12 mouse cellular contexts compared by ENCODE assay signal in the genomic region with DNA sequence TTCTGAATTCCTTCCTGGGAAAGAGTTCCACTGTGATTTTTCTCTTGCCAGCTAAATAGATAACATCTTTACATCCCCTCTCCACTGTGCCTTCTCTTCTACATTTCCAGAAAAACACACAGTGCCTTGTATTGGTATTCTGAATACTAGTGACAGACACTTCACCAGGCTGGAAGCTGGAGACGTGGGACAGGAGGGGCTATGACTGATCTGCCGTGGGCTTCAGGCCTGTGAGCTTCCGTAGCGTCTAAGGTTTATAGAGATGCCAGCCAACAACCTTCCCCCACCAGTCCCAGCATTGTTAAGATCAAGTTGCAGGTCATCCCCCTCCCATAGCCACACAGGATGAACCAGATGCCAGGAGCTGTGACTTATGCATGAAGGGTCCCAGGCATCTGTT.
DNase-seq lines count a peak whose midpoint lies in the region; ATAC-seq and TF ChIP-seq lines count a peak whose summit lies in the region.
"Had no signal": no experiment of that assay in that cellular context is flagged by ENCODE, and none has a peak within 500 bp of the region (broad histone marks: within the 10 kb centered on the region; RNA-seq: fewer than 3 reads in every experiment).

No protein-coding gene starts in this region.

- DNase-seq in layer of hippocampus, adult 2 months (ENCODE audit: low spot score in 2 of 2), result no peak
- no peak for DNase-seq in layer of hippocampus, postnatal 14 days (ENCODE audit: low spot score in 2 of 2)
- DNase-seq in heart, adult 11 months, result no peak
- no peak for DNase-seq in thymus, adult 18-20 months
- no peak for DNase-seq in lung, postnatal 4 days
- DNase-seq: adrenal gland, adult 8-10 months; liver, embryonic 13.5 days had no signal

- no peaks in the 10 kb centered on the region for H3K36me3 ChIP-seq in forebrain, embryonic 12.5 days (replicated peaks)
- H3K36me3 ChIP-seq in hindbrain, embryonic 16.5 days (ENCODE audit: control insufficient read depth, insufficient read depth, low read length), result no peaks in the 10 kb centered on the region
- H3K36me3 ChIP-seq in neural tube, embryonic 14.5 days (ENCODE audit: control insufficient read depth, insufficient read depth, low read length), result no peaks in the 10 kb centered on the region
- H3K36me3 ChIP-seq: liver, embryonic 13.5 days had no signal

- 35% methylated on average over 4 of the region's 4 CpGs for WGBS in forebrain, embryonic 12.5 days
- 23% methylated on average over 4 of the region's 4 CpGs for WGBS in hindbrain, embryonic 16.5 days
- WGBS in neural tube, embryonic 14.5 days, result 45% methylated on average over 4 of the region's 4 CpGs

- no peak for TF ChIP-seq CTCF in layer of hippocampus, adult 2 months (conservative IDR thresholded peaks at IDR 0.05)

- H3K9me3 ChIP-seq in forebrain, embryonic 12.5 days, result no peaks in the 10 kb centered on the region
- no peaks in the 10 kb centered on the region for H3K9me3 ChIP-seq in hindbrain, embryonic 16.5 days (ENCODE audit: control insufficient read depth, low read length)
- H3K9me3 ChIP-seq in neural tube, embryonic 14.5 days (ENCODE audit: control insufficient read depth, low read length), result no peaks in the 10 kb centered on the region
- H3K9me3 ChIP-seq: liver, embryonic 13.5 days had no signal

- H3K4me1 ChIP-seq in forebrain, embryonic 12.5 days, result peaks cover 12% of the 10 kb centered on the region
- peaks cover 9% of the 10 kb centered on the region for H3K4me1 ChIP-seq in hindbrain, embryonic 16.5 days (ENCODE audit: control insufficient read depth, insufficient read depth, low read depth, low read length)
- no peaks in the 10 kb centered on the region for H3K4me1 ChIP-seq in neural tube, embryonic 14.5 days (ENCODE audit: control insufficient read depth, insufficient read depth, low read length)
- H3K4me1 ChIP-seq: liver, embryonic 13.5 days had no signal

- H3K27ac ChIP-seq in layer of hippocampus, adult 2 months, result peak overlapping the region; percentile 80
- peak overlapping the region; percentile 46; the same call in 1 of the 2 replicates for H3K27ac ChIP-seq in forebrain, embryonic 12.5 days
- H3K27ac ChIP-seq in hindbrain, embryonic 16.5 days (ENCODE audit: low read depth, low read length), result peak overlapping the region; percentile 45; the same call in 1 of the 2 replicates
- H3K27ac ChIP-seq in neural tube, embryonic 14.5 days (ENCODE audit: low read depth, low read length), result peak overlapping the region; percentile 25; the same call in 1 of the 2 replicates
- H3K27ac ChIP-seq: liver, embryonic 13.5 days; macrophage had no signal

- H3K9ac ChIP-seq in forebrain, embryonic 12.5 days, result no peak overlapping the region
- no peak overlapping the region for H3K9ac ChIP-seq in hindbrain, embryonic 16.5 days (ENCODE audit: low read depth, low read length)
- H3K9ac ChIP-seq in neural tube, embryonic 14.5 days (replicated peaks; ENCODE audit: low read depth, low read length), result no peak overlapping the region
- H3K9ac ChIP-seq: liver, embryonic 13.5 days had no signal

- no peak overlapping the region for H3K4me3 ChIP-seq in layer of hippocampus, adult 2 months
- no peak overlapping the region for H3K4me3 ChIP-seq in forebrain, embryonic 12.5 days (replicated peaks)
- no peak overlapping the region for H3K4me3 ChIP-seq in hindbrain, embryonic 16.5 days (ENCODE audit: low read length)
- no peak overlapping the region for H3K4me3 ChIP-seq in neural tube, embryonic 14.5 days (ENCODE audit: low read depth, low read length)
- H3K4me3 ChIP-seq: liver, embryonic 13.5 days had no signal

- no peaks in the 10 kb centered on the region; the same call in 1 of the 2 replicates for H3K27me3 ChIP-seq in forebrain, embryonic 12.5 days
- H3K27me3 ChIP-seq in hindbrain, embryonic 16.5 days (replicated peaks; ENCODE audit: control insufficient read depth, insufficient read depth, low read length), result no peaks in the 10 kb centered on the region
- H3K27me3 ChIP-seq in neural tube, embryonic 14.5 days (ENCODE audit: control insufficient read depth, insufficient read depth, low read length), result no peaks in the 10 kb centered on the region
- H3K27me3 ChIP-seq: liver, embryonic 13.5 days had no signal

- peak; percentile 36; the same call in 1 of the 2 replicates for ATAC-seq in forebrain, embryonic 12.5 days (ENCODE audit: low FRiP score)
- ATAC-seq in hindbrain, embryonic 16.5 days, result peak; percentile 63
- ATAC-seq in neural tube, embryonic 14.5 days (ENCODE audit: low read depth), result no peak
- ATAC-seq: intestine, postnatal 0 days had no signal

- H3K4me2 ChIP-seq in forebrain, embryonic 12.5 days, result no peak overlapping the region
- no peak overlapping the region; the same call in 1 of the 2 replicates for H3K4me2 ChIP-seq in hindbrain, embryonic 16.5 days (ENCODE audit: low read length)
- H3K4me2 ChIP-seq in neural tube, embryonic 14.5 days (ENCODE audit: low read depth, low read length), result no peak overlapping the region
- H3K4me2 ChIP-seq: liver, embryonic 13.5 days had no signal

Comparison
In these comparisons a context has a peak if more than half of its experiments do, and no peak if none do; other contexts are left out.
1. H3K27ac ChIP-seq: peak in every context shown above with its lines; median percentile 80 in layer of hippocampus, adult 2 months; 46 in forebrain, embryonic 12.5 days; 45 in hindbrain, embryonic 16.5 days; 25 in neural tube, embryonic 14.5 days.